Mouse (Mus musculus) E14TG2a.4 (cell line): ENCODE results near the gene Elobl.

Source experiments
- H3K27me3 ChIP-seq: 2 replicates; pipeline ENCODE4 v1.6.1; 2014; ENCODE audit warnings: low read length, control low read depth; ENCODE audit not compliant: insufficient read depth
- H3K36me3 ChIP-seq: 2 replicates; pipeline ENCODE4 v1.6.1; 2014; ENCODE audit warnings: low read length, control low read depth; ENCODE audit not compliant: insufficient read depth
- H3K4me1 ChIP-seq: replicated peaks from 2 replicates; pipeline ENCODE4 v1.6.1; 2014; ENCODE audit warnings: low read depth, low read length, control low read depth
- H3K4me3 ChIP-seq: replicated peaks from 2 replicates; pipeline ENCODE4 v1.5.1; 2014; ENCODE audit warnings: mild to moderate bottlenecking, low read length
- H3K9me3 ChIP-seq: 2 replicates; pipeline ENCODE4 v1.6.1; 2014; ENCODE audit warnings: low read length, control low read depth
- CTCF ChIP-seq: conservative IDR thresholded peaks from 2 replicates; pipeline ENCODE4 v1.5.1; 2014; ENCODE audit warnings: low read length
- NANOG ChIP-seq: IDR thresholded peaks from 2 replicates; pipeline ENCODE4 v1.6.1; 2014; ENCODE audit warnings: borderline replicate concordance, low read length, mixed read lengths
- POU5F1 ChIP-seq: IDR thresholded peaks from 2 replicates; pipeline ENCODE4 v1.6.1; 2014; ENCODE audit warnings: low read length, borderline replicate concordance

Gene Elobl

DNA sequence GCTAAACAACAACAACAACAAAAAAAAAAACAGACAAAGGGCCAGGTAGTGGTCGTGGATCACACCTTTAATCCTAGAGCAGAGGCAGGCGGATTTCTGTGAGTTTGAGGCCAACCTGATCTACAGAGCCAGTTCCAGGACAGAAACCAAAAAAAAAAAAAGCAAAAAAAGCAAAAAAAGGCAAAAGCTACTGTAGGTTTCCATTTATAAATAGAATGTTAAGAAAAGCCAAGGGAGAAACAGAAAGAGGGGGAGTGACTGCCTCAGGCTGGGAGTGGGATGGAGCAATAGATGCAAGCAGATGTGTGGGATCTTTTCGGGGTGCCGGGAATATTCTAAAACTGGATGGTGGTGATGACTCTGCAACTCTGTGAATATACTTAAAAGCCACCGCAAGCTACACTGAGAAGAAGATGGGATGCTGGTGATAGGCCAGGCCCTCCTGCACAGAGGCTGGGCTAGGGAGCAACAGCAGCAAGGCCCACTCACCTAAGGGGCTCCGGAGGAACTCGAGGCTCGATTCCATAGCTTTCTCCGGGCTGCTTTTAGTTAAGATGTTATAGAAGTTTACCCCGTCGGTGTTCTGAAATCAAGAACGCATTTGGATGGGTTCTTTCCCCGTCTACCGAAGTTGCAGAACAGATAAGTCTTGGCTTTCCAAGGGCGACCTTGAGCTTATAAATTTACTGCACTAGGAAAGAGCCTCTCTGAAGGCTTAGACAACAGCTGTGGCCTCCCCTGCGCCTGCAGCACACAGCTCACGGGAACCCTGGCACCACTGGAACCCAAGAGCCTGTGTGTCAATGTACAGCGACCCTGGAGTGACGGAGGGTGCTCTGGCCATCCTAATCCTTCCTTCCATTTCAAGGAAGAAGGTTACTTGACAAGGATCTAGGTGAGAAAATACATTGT is 32.4 kb downstream of the Elobl start:
- H3K4me3 ChIP-seq, result peak overlapping the region; percentile 56; the same call in 1 of the 2 replicates
- H3K9me3 ChIP-seq, result no peaks in the 10 kb centered on the region
- H3K4me1 ChIP-seq, result peaks cover 74% of the 10 kb centered on the region
- no peak for TF ChIP-seq POU5F1
- no peak for TF ChIP-seq CTCF
- no peak for TF ChIP-seq NANOG
- peaks cover 70% of the 10 kb centered on the region for H3K36me3 ChIP-seq
- H3K27me3 ChIP-seq, result no peaks in the 10 kb centered on the region

DNA sequence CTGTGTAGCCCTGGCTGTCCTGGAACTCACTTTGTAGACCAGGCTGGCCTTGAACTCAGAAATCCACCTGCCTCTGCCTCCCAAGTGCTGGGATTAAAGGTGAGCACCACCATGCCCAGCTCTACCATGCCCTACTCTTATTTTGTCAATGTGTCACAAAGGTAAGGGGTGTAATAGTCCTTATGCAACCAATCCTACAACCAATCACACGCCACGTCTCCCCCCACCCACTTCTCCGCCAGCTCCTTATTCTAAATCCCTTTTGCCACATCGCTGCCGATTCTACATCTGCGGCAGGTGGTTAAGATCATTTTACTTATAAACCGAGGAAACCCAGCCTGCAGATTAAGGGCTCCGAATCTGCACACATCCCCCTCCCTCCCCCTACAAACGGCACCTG is 33.7 kb downstream of the Elobl start:
- TF ChIP-seq POU5F1 (no peak), NANOG (no peak), CTCF (no peak)
- Histone ChIP-seq H3K9me3 (no peaks in the 10 kb centered on the region), H3K4me1 (peaks cover 80% of the 10 kb centered on the region)

DNA sequence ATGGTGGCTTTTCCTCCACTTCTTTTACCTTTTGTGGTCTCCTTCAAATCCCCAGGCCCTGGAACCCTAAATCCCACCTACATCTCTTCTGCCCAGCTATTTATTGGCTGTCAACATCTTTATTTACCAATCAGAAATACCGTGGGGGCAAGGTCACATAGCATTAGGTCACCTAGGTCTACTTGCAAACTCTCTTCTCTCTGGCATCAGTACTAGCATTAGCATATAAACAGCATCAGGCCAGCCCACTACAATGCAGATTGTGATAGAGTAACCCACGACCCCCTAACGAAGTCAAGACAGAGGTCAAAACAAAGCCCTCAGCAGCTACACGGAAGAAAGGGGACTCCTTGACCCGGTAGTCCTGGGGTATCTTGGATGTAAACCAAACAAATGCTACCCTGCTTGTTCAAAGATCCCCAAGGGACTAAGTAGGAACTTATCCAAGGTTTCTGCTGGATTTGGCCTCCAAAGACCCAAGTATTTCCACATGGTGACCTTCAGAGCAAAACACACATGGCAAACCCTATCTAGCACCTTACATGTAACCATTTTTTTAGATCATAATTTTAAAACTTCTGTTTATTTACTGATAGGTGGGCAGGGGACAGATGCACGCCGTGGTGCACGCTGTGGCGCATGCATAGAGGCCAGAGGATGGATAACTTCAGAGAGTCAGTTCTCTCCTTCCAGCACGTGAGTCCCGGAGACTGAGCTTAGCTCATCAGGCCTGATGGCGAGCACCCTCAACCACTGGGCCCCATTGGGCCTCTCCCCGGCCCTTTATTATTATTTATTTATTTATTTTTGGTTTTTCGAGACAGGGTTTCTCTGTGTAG is 34.8 kb downstream of the Elobl start:
- peaks cover 80% of the 10 kb centered on the region for H3K4me1 ChIP-seq
- H3K27me3 ChIP-seq, result no peaks in the 10 kb centered on the region
- H3K4me3 ChIP-seq, result 0 out of 2 replicates have a peak overlapping the region, but pooled peaks have one; percentile 61
- H3K36me3 ChIP-seq, result peaks cover 78% of the 10 kb centered on the region
- TF ChIP-seq NANOG (peak; percentile 43; the same call in 1 of the 2 replicates), CTCF (no peak)
- no peaks in the 10 kb centered on the region for H3K9me3 ChIP-seq

More for the DNA sequence above, 33.7 kb downstream of the Elobl start:
- H3K36me3 ChIP-seq, result peaks cover 77% of the 10 kb centered on the region
- no peaks in the 10 kb centered on the region for H3K27me3 ChIP-seq
- H3K4me3 ChIP-seq, result peak overlapping the region; percentile 56

GRCm38 (mm10) chr11:88926566-88926965 is 40.2 kb downstream of the Elobl start:
- Histone ChIP-seq H3K36me3 (peaks cover 80% of the 10 kb centered on the region), H3K4me1 (peaks cover 59% of the 10 kb centered on the region), H3K9me3 (no peaks in the 10 kb centered on the region), H3K4me3 (no peak overlapping the region), H3K27me3 (no peaks in the 10 kb centered on the region)
- no peak for TF ChIP-seq NANOG
- TF ChIP-seq POU5F1, result no peak
- TF ChIP-seq CTCF, result no peak
